Mouse (Mus musculus) lung, postnatal 0 days (tissue): Measurements from ENCODE around the gene Hes5.

Experiments
- CTCF ChIP-seq: IDR thresholded peaks from 2 replicates; pipeline ENCODE4 v1.5.1; 2016; ENCODE audit warnings: antibody characterized with exemption, mild to moderate bottlenecking
- EP300 ChIP-seq: IDR thresholded peaks from 2 replicates; pipeline ENCODE4 v1.6.1; 2016; ENCODE audit warnings: antibody characterized with exemption, mild to moderate bottlenecking, control low read depth

DNA sequence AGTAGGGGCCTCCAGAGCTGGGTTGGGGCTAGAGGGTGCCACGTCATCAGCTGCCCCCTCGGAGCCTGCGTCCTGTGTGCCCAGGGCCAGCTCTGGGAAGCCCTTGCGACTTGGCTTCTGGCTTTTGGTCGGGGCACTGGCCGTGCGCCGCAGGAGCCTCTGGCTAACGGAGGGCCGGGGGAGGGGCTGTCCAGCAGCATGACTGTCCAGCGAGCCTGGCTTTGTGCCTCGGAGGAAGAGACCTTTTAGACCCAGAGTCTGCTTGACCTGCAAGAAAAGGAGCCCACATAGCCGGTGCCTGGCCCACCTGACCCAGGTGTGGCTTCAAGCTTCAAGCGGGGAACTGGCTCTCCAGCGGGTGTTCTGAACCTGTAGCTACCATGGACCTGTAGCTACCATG lies 26.0 kb downstream of the Hes5 start:
- TF ChIP-seq CTCF (no peak), EP300 (no peak)
